Mouse (Mus musculus) heart, adult 2 months (tissue): ENCODE results near the gene Gm10337. TPM values are rescaled to one million over a fixed set of nuclear protein-coding genes. Genes with fewer than 3 reads are reported as not detected.

Experiments used
- DNase-seq, 2 experiments: peaks; one replicate each; pipeline ENCODE4 v3.0.0; 2021
- H3K27ac ChIP-seq: fragments of 200-600 bp; 2 replicates; pipeline ENCODE4 v1.8.1; 2022
- H3K27me3 ChIP-seq: fragments of 200-500 bp; 2 replicates; pipeline ENCODE4 v1.6.1; 2012; ENCODE audit warnings: mild to moderate bottlenecking, low read length, inconsistent platforms, mixed read lengths; ENCODE audit not compliant: control insufficient read depth, insufficient read depth
- H3K36me3 ChIP-seq: fragments of 200-500 bp; 2 replicates; pipeline ENCODE4 v1.6.1; 2012; ENCODE audit warnings: low read length, inconsistent platforms; ENCODE audit not compliant: control insufficient read depth, insufficient read depth
- H3K4me1 ChIP-seq: fragments of 200-500 bp; 2 replicates; pipeline ENCODE4 v1.6.1; 2011; ENCODE audit warnings: low read length; ENCODE audit not compliant: control insufficient read depth, insufficient read depth
- H3K4me3 ChIP-seq: fragments of 200-600 bp; 2 replicates; pipeline ENCODE4 v1.8.1; 2022
- H3K79me2 ChIP-seq: fragments of 200-500 bp; replicated peaks from 2 replicates; pipeline ENCODE4 v1.6.1; 2012; ENCODE audit warnings: mild to moderate bottlenecking, inconsistent platforms, low read length, moderate library complexity, mixed read lengths; ENCODE audit not compliant: control insufficient read depth, insufficient read depth
- H3K9ac ChIP-seq: fragments of 200-500 bp; 2 replicates; pipeline ENCODE4 v1.6.1; 2012; ENCODE audit warnings: low read depth, mild to moderate bottlenecking, control low read depth, inconsistent platforms, low read length, mixed read lengths
- CTCF ChIP-seq: fragments of 200-600 bp; IDR thresholded peaks from 2 replicates; pipeline ENCODE4 v1.8.1; 2022; ENCODE audit warnings: antibody characterized with exemption, mild to moderate bottlenecking, moderate library complexity
- EP300 ChIP-seq: fragments of 200-500 bp; IDR thresholded peaks from 2 replicates; pipeline ENCODE4 v1.6.1; 2011; ENCODE audit warnings: low read depth, low read length, control low read depth; ENCODE audit not compliant: insufficient read depth
- POLR2A ChIP-seq: fragments of 200-500 bp; IDR thresholded peaks from 2 replicates; pipeline ENCODE4 v1.6.1; 2011; ENCODE audit warnings: mild to moderate bottlenecking, low read depth, low read length, control low read depth; ENCODE audit not compliant: insufficient read depth
- WGBS: fragments of 180-500 bp; shearing (Covaris S2); methylation state at CpG from one replicate; pipeline ENCODE4 v1.1.7; 2018; 5-methylcytosine and 5-hydroxymethylcytosine counted together
- intact Hi-C: fragments of 180-260 bp; cut with DNase I; formaldehyde crosslinking; loops from one replicate; pipeline ENCODE4 v1.15.1; 2025
- polyA plus RNA-seq: library from polyadenylated mRNA; depleted of rRNA; stranded (reverse); fragments of >200 nt; gene quantifications from 2 replicates; pipeline ENCODE4 v1.2.3, GENCODE M21; 2012
- total RNA-seq, 2 experiments: library from RNA; stranded (reverse); gene quantifications; 2 replicates each; pipeline ENCODE4 v1.2.3; 2021

Gm10337 gene
- total and polyA plus RNA-seq, 3 experiments, result not detected

DNA sequence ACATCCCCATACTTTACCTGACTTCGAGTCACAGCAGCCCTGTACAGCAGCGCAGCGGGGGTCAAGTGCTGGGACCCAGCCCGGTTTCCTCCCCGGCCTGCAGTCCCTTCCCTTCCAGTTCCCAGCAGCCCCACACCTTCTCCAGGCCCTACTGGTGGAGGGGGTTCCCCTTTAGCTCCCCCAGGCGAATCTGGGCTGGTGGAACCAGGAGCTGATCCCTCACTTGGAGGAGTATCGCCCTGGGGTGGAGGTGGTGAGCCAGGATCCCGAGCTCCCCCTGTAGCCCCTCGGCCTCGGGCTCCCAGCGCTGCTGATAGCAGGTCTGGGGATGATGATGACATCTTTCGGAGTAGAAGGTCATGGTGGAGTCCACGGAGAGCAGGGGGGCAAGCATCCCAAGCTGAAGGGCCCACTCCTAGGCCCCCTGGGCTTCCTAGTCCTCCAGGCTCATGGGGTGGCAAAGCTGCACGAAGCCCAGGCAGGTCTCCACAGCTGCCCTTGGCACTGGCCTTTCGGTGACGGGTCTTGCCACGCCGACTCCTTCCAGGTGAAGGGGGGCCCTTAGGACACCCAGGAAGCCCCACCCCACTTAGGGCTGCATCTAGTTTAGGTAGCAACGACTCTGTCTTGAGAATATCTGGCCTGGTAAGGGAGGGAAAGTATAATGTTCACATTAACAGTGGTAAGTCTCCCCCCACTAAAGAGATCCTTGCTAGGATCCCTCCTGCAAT is 2.3 kb upstream of the Gm10337 start:
- Histone ChIP-seq H3K27ac (no peak overlapping the region), H3K27me3 (no peaks in the 10 kb centered on the region), H3K9ac (no peak overlapping the region), H3K79me2 (no peaks in the 10 kb centered on the region), H3K4me3 (no peak overlapping the region), H3K36me3 (peaks cover 12% of the 10 kb centered on the region), H3K4me1 (no peaks in the 10 kb centered on the region; the same call in 1 of the 2 replicates)
- TF ChIP-seq POLR2A (no peak), CTCF (no peak), EP300 (no peak)
- WGBS, result 82% methylated on average over 19 of the region's 19 CpGs
- intact Hi-C loops, result no loop called here
- DNase-seq, result no peak

DNA sequence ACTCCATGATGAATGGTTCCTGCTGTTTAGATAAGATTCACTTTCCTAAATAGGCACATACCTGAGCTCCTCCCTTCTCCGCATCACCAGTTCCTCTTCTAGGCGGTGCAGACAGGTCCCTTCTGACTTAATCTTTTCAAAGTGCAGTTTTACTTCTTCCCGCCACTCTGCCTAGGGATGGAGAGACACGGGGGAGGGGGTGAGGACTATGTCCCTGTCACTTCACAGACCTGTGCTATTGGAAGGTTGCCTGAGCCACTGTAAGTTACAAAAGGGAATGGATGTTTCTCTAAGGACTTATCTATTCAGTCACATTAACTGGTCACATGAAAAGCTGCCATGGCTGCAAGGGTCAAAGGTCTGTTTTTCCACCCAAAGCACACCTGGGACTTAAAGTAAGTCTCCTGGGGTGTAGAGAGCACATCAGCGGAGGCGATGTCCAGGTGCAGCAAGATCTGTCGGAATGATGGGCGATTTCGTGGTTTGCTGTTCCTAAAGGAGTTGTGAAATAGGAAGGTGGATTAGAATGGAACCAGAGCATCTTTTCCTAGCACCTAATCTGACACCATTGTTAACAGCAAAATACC is 1.2 kb upstream of the Gm10337 start:
- Histone ChIP-seq H3K4me1 (no peaks in the 10 kb centered on the region; the same call in 1 of the 2 replicates), H3K79me2 (no peaks in the 10 kb centered on the region), H3K27ac (no peak overlapping the region), H3K27me3 (no peaks in the 10 kb centered on the region), H3K4me3 (no peak overlapping the region), H3K36me3 (peaks cover 9% of the 10 kb centered on the region), H3K9ac (no peak overlapping the region)
- intact Hi-C loops, result no loop called here
- 82% methylated on average over 9 of the region's 9 CpGs for WGBS
- DNase-seq, result no peak
- no peak for TF ChIP-seq CTCF

GRCm38 (mm10) chr15:102503924-102504782 is 631 bp downstream of the Gm10337 start:
- no peaks in the 10 kb centered on the region for H3K27me3 ChIP-seq
- TF ChIP-seq POLR2A (no peak), CTCF (no peak), EP300 (no peak)
- DNase-seq, result no peak
- H3K9ac ChIP-seq, result no peak overlapping the region
- no peaks in the 10 kb centered on the region for H3K79me2 ChIP-seq
- no peak overlapping the region for H3K27ac ChIP-seq
- H3K4me1 ChIP-seq, result no peaks in the 10 kb centered on the region; the same call in 1 of the 2 replicates
- intact Hi-C loops, result no loop called here
- no peak overlapping the region for H3K4me3 ChIP-seq
- H3K36me3 ChIP-seq, result no peaks in the 10 kb centered on the region
- 84% methylated on average over 9 of the region's 9 CpGs for WGBS

DNA sequence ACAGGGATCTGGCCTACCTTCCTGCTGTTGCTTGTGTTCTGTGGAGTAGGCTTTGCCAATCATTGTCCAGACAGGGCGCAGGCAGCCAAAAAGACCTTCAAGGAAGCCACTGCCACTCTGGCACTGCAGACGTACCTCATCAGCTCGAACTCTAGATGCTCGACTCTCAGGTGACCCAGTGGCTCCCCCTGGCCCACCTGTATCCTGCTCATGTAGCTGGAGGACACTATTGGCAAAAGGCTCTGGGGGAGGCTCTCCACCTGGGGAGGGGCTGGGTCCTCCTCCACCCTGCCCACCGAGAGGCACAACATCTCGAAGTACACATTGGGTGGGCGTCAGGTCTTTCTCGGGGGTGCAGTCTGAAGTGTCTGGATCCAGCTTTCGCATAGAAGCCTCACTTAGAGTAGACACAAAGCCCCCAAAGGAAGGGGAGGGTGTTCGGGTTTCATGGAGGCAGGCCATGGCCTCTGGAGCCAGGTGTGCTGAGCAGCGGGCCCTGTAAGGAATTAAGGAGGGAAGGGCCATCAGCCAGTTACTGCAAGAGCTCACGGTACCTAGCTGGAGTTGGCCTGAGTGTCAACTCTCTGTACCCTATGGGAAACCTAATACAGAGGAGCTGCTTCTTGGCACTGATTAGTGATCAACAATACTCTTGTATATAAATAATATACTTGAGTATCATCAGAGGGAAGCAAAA is 1.7 kb downstream of the Gm10337 start:
- Histone ChIP-seq H3K4me1 (no peaks in the 10 kb centered on the region; the same call in 1 of the 2 replicates), H3K27ac (no peak overlapping the region), H3K36me3 (no peaks in the 10 kb centered on the region), H3K79me2 (no peaks in the 10 kb centered on the region), H3K9ac (no peak overlapping the region), H3K27me3 (no peaks in the 10 kb centered on the region), H3K4me3 (no peak overlapping the region)
- DNase-seq, result no peak
- 60% methylated on average over 12 of the region's 12 CpGs for WGBS
- TF ChIP-seq EP300 (no peak), CTCF (no peak), POLR2A (no peak)
- intact Hi-C loops, result no loop called here

DNA sequence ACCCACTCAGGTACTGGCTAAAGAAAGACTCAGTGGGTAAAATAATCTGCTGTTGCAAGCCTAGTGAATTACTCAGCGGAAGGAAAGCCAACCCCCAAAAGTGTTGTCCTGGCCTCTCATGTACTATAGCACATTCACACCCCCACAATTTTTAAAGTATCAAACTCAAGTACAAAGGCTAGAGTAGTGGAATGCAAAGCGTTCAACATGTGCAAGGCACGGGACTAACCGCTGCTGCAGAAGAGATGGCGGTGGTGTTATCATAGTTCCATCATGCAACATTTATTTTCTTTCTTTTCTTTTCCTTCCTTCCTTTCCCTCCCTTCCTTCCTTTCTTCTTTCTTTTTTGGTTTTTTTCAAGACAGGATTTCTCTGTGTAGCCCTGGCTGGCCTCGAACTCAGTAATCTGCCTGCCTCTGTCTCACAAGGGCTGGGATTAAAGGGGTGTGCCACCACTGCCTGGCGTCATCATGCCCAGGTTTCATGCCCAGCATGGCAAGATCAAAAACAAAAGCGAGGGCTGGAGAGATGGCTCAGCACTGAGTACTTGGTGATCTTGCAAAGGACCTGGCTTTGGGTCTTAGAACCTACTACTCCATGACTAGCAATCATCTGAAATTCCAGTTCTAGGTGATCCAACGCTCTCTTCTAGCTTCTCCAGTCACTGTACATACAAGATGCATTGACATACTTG is 2.4 kb downstream of the Gm10337 start:
- Histone ChIP-seq H3K27ac (no peak overlapping the region), H3K4me3 (no peak overlapping the region), H3K4me1 (no peaks in the 10 kb centered on the region; the same call in 1 of the 2 replicates), H3K9ac (no peak overlapping the region), H3K79me2 (no peaks in the 10 kb centered on the region), H3K36me3 (no peaks in the 10 kb centered on the region), H3K27me3 (no peaks in the 10 kb centered on the region)
- no peak for DNase-seq
- TF ChIP-seq CTCF (no peak), POLR2A (no peak), EP300 (no peak)
- intact Hi-C loops, result no loop called here
- 55% methylated on average over 9 of the region's 9 CpGs for WGBS
